In the genomic region with DNA sequence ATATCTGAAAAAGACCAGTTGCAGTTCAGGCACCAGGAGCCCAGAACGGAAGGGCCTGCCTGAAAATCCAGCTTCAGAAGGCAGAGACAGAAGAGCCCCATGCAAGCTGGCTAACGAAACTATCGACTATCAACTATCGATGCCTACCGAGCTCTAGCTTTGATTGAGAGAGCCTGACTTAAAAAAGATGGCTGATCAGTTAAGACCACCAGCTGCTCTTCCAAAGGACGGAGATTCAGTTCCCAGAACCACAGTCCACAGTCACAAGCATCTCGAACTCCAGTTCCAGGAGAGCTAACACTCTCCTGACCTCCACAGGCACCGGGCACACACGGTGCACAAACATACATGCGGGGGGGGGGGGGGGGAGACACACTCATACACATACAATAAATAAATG, we compare ENCODE assay signal across 18 mouse cellular contexts. TPM values are rescaled to one million over a fixed set of nuclear protein-coding genes. Genes with fewer than 3 reads are reported as not detected.
DNase-seq lines count a peak whose midpoint lies in the region; ATAC-seq and TF ChIP-seq lines count a peak whose summit lies in the region.
"Had no signal": no experiment of that assay in that cellular context is flagged by ENCODE, and none has a peak within 500 bp of the region (broad histone marks: within the 10 kb centered on the region; RNA-seq: fewer than 3 reads in every experiment).

No protein-coding gene starts in this region.

- no peak for TF ChIP-seq CTCF in intestine, postnatal 0 days (IDR thresholded peaks at IDR 0.05; ENCODE audit: low read depth)

- H3K9me3 ChIP-seq in heart, embryonic 12.5 days (replicated peaks): no peaks in the 10 kb centered on the region
- H3K9me3 ChIP-seq in midbrain, embryonic 14.5 days (ENCODE audit: control insufficient read depth, low read length): no peaks in the 10 kb centered on the region
- no peaks in the 10 kb centered on the region for H3K9me3 ChIP-seq in midbrain, embryonic 11.5 days (ENCODE audit: control insufficient read depth, low read length)
- H3K9me3 ChIP-seq in embryonic facial prominence, embryonic 12.5 days: no peaks in the 10 kb centered on the region
- H3K9me3 ChIP-seq in midbrain, embryonic 15.5 days: no peaks in the 10 kb centered on the region
- H3K9me3 ChIP-seq in intestine, postnatal 0 days (ENCODE audit: control insufficient read depth): no peaks in the 10 kb centered on the region
- H3K9me3 ChIP-seq: hindbrain, embryonic 15.5 days; stomach, embryonic 15.5 days had no signal

- no peaks in the 10 kb centered on the region for H3K27me3 ChIP-seq in heart, embryonic 12.5 days (replicated peaks)
- H3K27me3 ChIP-seq in midbrain, embryonic 14.5 days (ENCODE audit: control insufficient read depth, insufficient read depth, low read length): no peaks in the 10 kb centered on the region
- no peaks in the 10 kb centered on the region for H3K27me3 ChIP-seq in midbrain, embryonic 11.5 days (ENCODE audit: control insufficient read depth, insufficient read depth, low read length)
- H3K27me3 ChIP-seq in embryonic facial prominence, embryonic 12.5 days: no peaks in the 10 kb centered on the region
- no peaks in the 10 kb centered on the region for H3K27me3 ChIP-seq in midbrain, embryonic 15.5 days (replicated peaks)
- no peaks in the 10 kb centered on the region for H3K27me3 ChIP-seq in intestine, postnatal 0 days (replicated peaks; ENCODE audit: control insufficient read depth, insufficient read depth, low read length)
- H3K27me3 ChIP-seq: hindbrain, embryonic 15.5 days; stomach, embryonic 15.5 days had no signal

- H3K4me2 ChIP-seq in heart, embryonic 12.5 days: no peak overlapping the region
- H3K4me2 ChIP-seq in midbrain, embryonic 14.5 days (ENCODE audit: low read length): no peak overlapping the region
- no peak overlapping the region; the same call in 1 of the 2 replicates for H3K4me2 ChIP-seq in midbrain, embryonic 11.5 days
- H3K4me2 ChIP-seq in embryonic facial prominence, embryonic 12.5 days (replicated peaks): no peak overlapping the region
- H3K4me2 ChIP-seq in midbrain, embryonic 15.5 days: peak overlapping the region; percentile 11; the same call in 1 of the 2 replicates
- no peak overlapping the region for H3K4me2 ChIP-seq in intestine, postnatal 0 days (replicated peaks; ENCODE audit: low read depth)
- H3K4me2 ChIP-seq: heart, embryonic 11.5 days; hindbrain, embryonic 15.5 days; stomach, embryonic 15.5 days had no signal

- ATAC-seq in heart, embryonic 12.5 days (ENCODE audit: insufficient number of reproducible peaks, low FRiP score): no peak
- no peak for ATAC-seq in midbrain, embryonic 14.5 days (ENCODE audit: low FRiP score, low TSS enrichment)
- no peak for ATAC-seq in midbrain, embryonic 11.5 days (ENCODE audit: low FRiP score)
- ATAC-seq in embryonic facial prominence, embryonic 12.5 days (ENCODE audit: insufficient number of reproducible peaks, insufficient read depth, low FRiP score, low TSS enrichment): no peak
- ATAC-seq in midbrain, embryonic 15.5 days (replicated peaks): no peak
- no peak for ATAC-seq in intestine, postnatal 0 days
- ATAC-seq: activated CD4-positive, CD25-positive, alpha-beta regulatory T cell, adult 4 months had no signal

- peak; percentile 61 for DNase-seq in heart, adult 11 months
- DNase-seq in midbrain, embryonic 14.5 days: peak; percentile 43
- no peak for DNase-seq in midbrain, embryonic 11.5 days (ENCODE audit: low spot score, missing footprints)
- no peak for DNase-seq in adrenal gland, postnatal 4 days (ENCODE audit: low spot score in 2 of 2)
- DNase-seq: cerebellum, postnatal 10 days; gastrocnemius, postnatal 10 days; liver; lung, postnatal 10 days had no signal

- no peak overlapping the region for H3K9ac ChIP-seq in heart, embryonic 12.5 days
- no peak overlapping the region for H3K9ac ChIP-seq in midbrain, embryonic 14.5 days (replicated peaks; ENCODE audit: low read length)
- no peak overlapping the region for H3K9ac ChIP-seq in midbrain, embryonic 11.5 days (ENCODE audit: low read length)
- no peak overlapping the region for H3K9ac ChIP-seq in embryonic facial prominence, embryonic 12.5 days
- H3K9ac ChIP-seq in midbrain, embryonic 15.5 days: no peak overlapping the region
- H3K9ac ChIP-seq in intestine, postnatal 0 days (ENCODE audit: low read depth, low read length): no peak overlapping the region
- H3K9ac ChIP-seq: hindbrain, embryonic 15.5 days; stomach, embryonic 15.5 days had no signal

- no peak overlapping the region for H3K4me3 ChIP-seq in heart, embryonic 12.5 days
- no peak overlapping the region for H3K4me3 ChIP-seq in midbrain, embryonic 14.5 days (replicated peaks; ENCODE audit: low read depth, low read length)
- no peak overlapping the region for H3K4me3 ChIP-seq in midbrain, embryonic 11.5 days (ENCODE audit: low read depth, low read length)
- H3K4me3 ChIP-seq in embryonic facial prominence, embryonic 12.5 days: peak overlapping the region; percentile 14; the same call in 1 of the 2 replicates
- H3K4me3 ChIP-seq in midbrain, embryonic 15.5 days: 0 out of 2 replicates have a peak overlapping the region, but pooled peaks have one; percentile 10
- no peak overlapping the region for H3K4me3 ChIP-seq in intestine, postnatal 0 days (ENCODE audit: low read depth, low read length)
- H3K4me3 ChIP-seq: erythroblast, embryonic 14.5 days; hindbrain, embryonic 15.5 days; myocyte; stomach, embryonic 15.5 days had no signal

- WGBS in heart, embryonic 12.5 days: 66% methylated on average over 10 of the region's 10 CpGs
- 78% methylated on average over 9 of the region's 10 CpGs for WGBS in midbrain, embryonic 14.5 days
- WGBS in midbrain, embryonic 11.5 days: 82% methylated on average over 9 of the region's 10 CpGs
- WGBS in embryonic facial prominence, embryonic 12.5 days: 58% methylated on average over 9 of the region's 10 CpGs
- WGBS in midbrain, embryonic 15.5 days: 64% methylated on average over 10 of the region's 10 CpGs
- 81% methylated on average over 8 of the region's 10 CpGs for WGBS in intestine, postnatal 0 days

- H3K27ac ChIP-seq in heart, embryonic 12.5 days (ENCODE audit: poor library complexity, severe bottlenecking): no peak overlapping the region
- no peak overlapping the region for H3K27ac ChIP-seq in midbrain, embryonic 14.5 days (replicated peaks; ENCODE audit: low read depth, low read length)
- no peak overlapping the region for H3K27ac ChIP-seq in midbrain, embryonic 11.5 days (ENCODE audit: low read depth, low read length)
- H3K27ac ChIP-seq in embryonic facial prominence, embryonic 12.5 days: 0 out of 2 replicates have a peak overlapping the region, but pooled peaks have one; percentile 36
- H3K27ac ChIP-seq in midbrain, embryonic 15.5 days: no peak overlapping the region
- H3K27ac ChIP-seq in intestine, postnatal 0 days (ENCODE audit: low read depth, low read length): no peak overlapping the region
- H3K27ac ChIP-seq: hindbrain, embryonic 15.5 days; stomach, embryonic 15.5 days had no signal

- H3K4me1 ChIP-seq in heart, embryonic 12.5 days (replicated peaks): peaks cover 20% of the 10 kb centered on the region
- no peaks in the 10 kb centered on the region for H3K4me1 ChIP-seq in midbrain, embryonic 14.5 days (ENCODE audit: control insufficient read depth, insufficient read depth, low read length)
- H3K4me1 ChIP-seq in midbrain, embryonic 11.5 days (ENCODE audit: control insufficient read depth, insufficient read depth, low read length): no peaks in the 10 kb centered on the region
- H3K4me1 ChIP-seq in embryonic facial prominence, embryonic 12.5 days: peaks cover 8% of the 10 kb centered on the region
- H3K4me1 ChIP-seq in midbrain, embryonic 15.5 days: no peaks in the 10 kb centered on the region; the same call in 1 of the 2 replicates
- no peaks in the 10 kb centered on the region for H3K4me1 ChIP-seq in intestine, postnatal 0 days (replicated peaks; ENCODE audit: control insufficient read depth, insufficient read depth, low read length)
- H3K4me1 ChIP-seq: hindbrain, embryonic 15.5 days had no signal

- no peaks in the 10 kb centered on the region for H3K36me3 ChIP-seq in heart, embryonic 12.5 days
- no peaks in the 10 kb centered on the region for H3K36me3 ChIP-seq in midbrain, embryonic 14.5 days (ENCODE audit: control insufficient read depth, insufficient read depth, low read length)
- no peaks in the 10 kb centered on the region for H3K36me3 ChIP-seq in midbrain, embryonic 11.5 days (ENCODE audit: control insufficient read depth, insufficient read depth, low read length)
- no peaks in the 10 kb centered on the region for H3K36me3 ChIP-seq in embryonic facial prominence, embryonic 12.5 days
- no peaks in the 10 kb centered on the region for H3K36me3 ChIP-seq in midbrain, embryonic 15.5 days (replicated peaks)
- H3K36me3 ChIP-seq in intestine, postnatal 0 days (ENCODE audit: control insufficient read depth, insufficient read depth): no peaks in the 10 kb centered on the region
- H3K36me3 ChIP-seq: hindbrain, embryonic 15.5 days; stomach, embryonic 15.5 days had no signal

RNA-seq across cellular contexts. Expression of a gene that starts 30.0 kb away (rescaled TPM):
- polyA plus RNA-seq in heart, embryonic 12.5 days (2016; fragmentation: Nextera tagmentation; extraction: Ambion mirVana): 15.1 and 16.9 TPM in 2 replicates
- polyA plus RNA-seq in midbrain, embryonic 14.5 days (2014; fragmentation: Nextera tagmentation; extraction: Ambion mirVana): 8.7 and 12.5 TPM in 2 replicates
- polyA plus RNA-seq in midbrain, embryonic 11.5 days (2014; fragmentation: Nextera tagmentation; extraction: Ambion mirVana): 9.6 and 10.7 TPM in 2 replicates
- 17.4 and 17.5 TPM in 2 replicates for polyA plus RNA-seq in embryonic facial prominence, embryonic 12.5 days (2016; fragmentation: Nextera tagmentation; extraction: Ambion mirVana)
- polyA plus RNA-seq in midbrain, embryonic 15.5 days (2015; fragmentation: Nextera tagmentation; extraction: Ambion mirVana): 9.7 and 12.0 TPM in 2 replicates
- 22.7 and 24.2 TPM in 2 replicates for polyA plus RNA-seq in intestine, postnatal 0 days (2015; fragmentation: Nextera tagmentation; extraction: Ambion mirVana)
- 10 to 100 TPM; 39.2 to 42.2 TPM for total RNA-seq in adrenal gland, postnatal 4 days (2021)

RNA-seq across cellular contexts. Expression of a gene that starts 52.1 kb away (rescaled TPM):
- polyA plus RNA-seq in heart, embryonic 12.5 days (2016; fragmentation: Nextera tagmentation; extraction: Ambion mirVana): 428 and 457 TPM in 2 replicates
- 489 and 530 TPM in 2 replicates for polyA plus RNA-seq in midbrain, embryonic 14.5 days (2014; fragmentation: Nextera tagmentation; extraction: Ambion mirVana)
- polyA plus RNA-seq in midbrain, embryonic 11.5 days (2014; fragmentation: Nextera tagmentation; extraction: Ambion mirVana): 802 and 844 TPM in 2 replicates
- polyA plus RNA-seq in embryonic facial prominence, embryonic 12.5 days (2016; fragmentation: Nextera tagmentation; extraction: Ambion mirVana): 714 and 750 TPM in 2 replicates
- polyA plus RNA-seq in midbrain, embryonic 15.5 days (2015; fragmentation: Nextera tagmentation; extraction: Ambion mirVana): 353 and 380 TPM in 2 replicates
- polyA plus RNA-seq in intestine, postnatal 0 days (2015; fragmentation: Nextera tagmentation; extraction: Ambion mirVana): 181 and 191 TPM in 2 replicates
- 100 to 1,000 TPM; 350 to 387 TPM for total RNA-seq in adrenal gland, postnatal 4 days (2021)

Comparison
In these comparisons a context has a peak if more than half of its experiments do, and no peak if none do; other contexts are left out.
1. DNase-seq: peak in heart, adult 11 months (single experiment) and midbrain, embryonic 14.5 days (single experiment); none in midbrain, embryonic 11.5 days (single experiment) and adrenal gland, postnatal 4 days (0 of 2).
2. H3K4me3 ChIP-seq: peak in embryonic facial prominence, embryonic 12.5 days (single experiment) and midbrain, embryonic 15.5 days (single experiment); none in heart, embryonic 12.5 days (single experiment), midbrain, embryonic 14.5 days (single experiment), midbrain, embryonic 11.5 days (single experiment) and intestine, postnatal 0 days (single experiment).